Mouse (Mus musculus): ENCODE measurements at regions not wholly inside any gene's neighbourhood (a gene's known extent, or its start where the extent isn't known, plus 50 kb on each side); places are given as distances from the start of the nearest gene placed in this dataset.
A peak's percentile ranks its signal among the peaks of the same experiment; 100 is the strongest.

GRCm38 (mm10) chr7:69865801-69866200, 500.7 kb downstream of the Nr2f2 start:
- DNase-seq (ENCODE audit: low spot score in 2 of 2): no peak

GRCm38 (mm10) chr7:69844631-69845324, 521.8 kb downstream of the Nr2f2 start:
- no peak for DNase-seq (ENCODE audit: low spot score in 2 of 2)

- no peak for DNase-seq (ENCODE audit: low spot score in 2 of 2)
Observed at GRCm38 (mm10) chr7:69837379-69837778, 529.2 kb downstream of the Nr2f2 start.

- DNase-seq (ENCODE audit: low spot score in 2 of 2): no peak
Observed at GRCm38 (mm10) chr7:69827251-69827650, 539.3 kb downstream of the Nr2f2 start.

- DNase-seq (ENCODE audit: low spot score in 2 of 2): no peak
Observed at GRCm38 (mm10) chr7:69820570-69820969, 546.0 kb downstream of the Nr2f2 start.

- DNase-seq (ENCODE audit: low spot score in 2 of 2): no peak
Observed at GRCm38 (mm10) chr7:69812301-69812700, 554.2 kb downstream of the Nr2f2 start.

- no peak for DNase-seq (ENCODE audit: low spot score in 2 of 2)
Observed at GRCm38 (mm10) chr7:69810873-69811272, 555.7 kb downstream of the Nr2f2 start.

- DNase-seq (ENCODE audit: low spot score in 2 of 2): peak in 1 of 2 experiments; percentile 4
Observed at GRCm38 (mm10) chr7:69807220-69807619, 559.3 kb downstream of the Nr2f2 start.

GRCm38 (mm10) chr7:69770980-69771348, 595.6 kb downstream of the Nr2f2 start:
- DNase-seq (ENCODE audit: low spot score in 2 of 2): no peak

GRCm38 (mm10) chr7:69770313-69770979, 596.1 kb downstream of the Nr2f2 start:
- DNase-seq (ENCODE audit: low spot score in 2 of 2): no peak

- no peak for DNase-seq (ENCODE audit: low spot score in 2 of 2)
Observed at GRCm38 (mm10) chr7:69766451-69766850, 600.1 kb downstream of the Nr2f2 start.

- no peak for DNase-seq (ENCODE audit: low spot score in 2 of 2)
Observed at GRCm38 (mm10) chr7:69740495-69740894, 626.0 kb downstream of the Nr2f2 start.

GRCm38 (mm10) chr7:69738998-69739397, 627.5 kb downstream of the Nr2f2 start:
- DNase-seq (ENCODE audit: low spot score in 2 of 2): no peak

GRCm38 (mm10) chr7:69715081-69715480, 651.5 kb downstream of the Nr2f2 start:
- DNase-seq (ENCODE audit: low spot score in 2 of 2): no peak

- no peak for DNase-seq (ENCODE audit: low spot score in 2 of 2)
Observed at GRCm38 (mm10) chr7:69670211-69670610, 696.3 kb downstream of the Nr2f2 start.

- no peak for DNase-seq (ENCODE audit: low spot score in 2 of 2)
Observed at GRCm38 (mm10) chr7:69655583-69655982, 711.0 kb downstream of the Nr2f2 start.

GRCm38 (mm10) chr7:69645449-69645848, 721.1 kb downstream of the Nr2f2 start:
- no peak for DNase-seq (ENCODE audit: low spot score in 2 of 2)

GRCm38 (mm10) chr7:69641652-69642051, 724.9 kb downstream of the Nr2f2 start:
- DNase-seq (ENCODE audit: low spot score in 2 of 2): no peak

- DNase-seq (ENCODE audit: low spot score in 2 of 2): no peak
Observed at GRCm38 (mm10) chr7:69599866-69600265, 766.7 kb downstream of the Nr2f2 start.

GRCm38 (mm10) chr7:69585716-69586115, 780.8 kb downstream of the Nr2f2 start:
- no peak for DNase-seq (ENCODE audit: low spot score in 2 of 2)

- no peak for DNase-seq (ENCODE audit: low spot score in 2 of 2)
Observed at GRCm38 (mm10) chr7:69585131-69585530, 781.4 kb downstream of the Nr2f2 start.

GRCm38 (mm10) chr7:69584516-69584915, 782.0 kb downstream of the Nr2f2 start:
- no peak for DNase-seq (ENCODE audit: low spot score in 2 of 2)

GRCm38 (mm10) chr7:69583901-69584300, 782.6 kb downstream of the Nr2f2 start:
- no peak for DNase-seq (ENCODE audit: low spot score in 2 of 2)

Measured in adrenal gland, adult 18-20 months (tissue).